Mouse (Mus musculus) lung, adult 2 months (tissue): ENCODE results near the gene Ckm.

Source experiments
- CTCF ChIP-seq: fragments of 200-500 bp; IDR thresholded peaks from 2 replicates; pipeline ENCODE4 v1.5.1; 2011; ENCODE audit warnings: mild to moderate bottlenecking, low read length, control low read depth; ENCODE audit not compliant: insufficient read depth
- POLR2A ChIP-seq: fragments of 200-500 bp; IDR thresholded peaks from 2 replicates; pipeline ENCODE4 v1.6.1; 2011; ENCODE audit warnings: low read depth, mild to moderate bottlenecking, control low read depth, low read length, borderline replicate concordance; ENCODE audit errors: extremely low read depth

GRCm38 (mm10) chr7:19426349-19426748 lies 21.8 kb downstream of the Ckm start:
- no peak for TF ChIP-seq POLR2A
- TF ChIP-seq CTCF = no peak
